Mouse (Mus musculus) retina, adult 2 months (tissue): ENCODE data around the gene Gm10392.

Experiments
- DNase-seq: peaks from one replicate; pipeline ENCODE4 v3.0.0-alpha.2; 2012; ENCODE audit warnings: low read depth, low spot score

The Gm10392 gene

GRCm38 (mm10) chr11:77492311-77492871 lies 26.6 kb downstream of the Gm10392 start:
- DNase-seq = no peak

GRCm38 (mm10) chr11:77491502-77492291 lies 27.3 kb downstream of the Gm10392 start:
- no peak for DNase-seq

GRCm38 (mm10) chr11:77491123-77491501 lies 27.9 kb downstream of the Gm10392 start:
- DNase-seq = peak; percentile 65

GRCm38 (mm10) chr11:77490451-77490850 lies 28.5 kb downstream of the Gm10392 start:
- no peak for DNase-seq

- peak; percentile 57 for DNase-seq
Measured at GRCm38 (mm10) chr11:77489591-77490235, 29.3 kb downstream of the Gm10392 start, which contains the start of gene Ankrd13b. Gene Ankrd13b, minus strand, starts transcription at chr11:77489678.

GRCm38 (mm10) chr11:77488771-77489581 lies 30.0 kb downstream of the Gm10392 start:
- no peak for DNase-seq

GRCm38 (mm10) chr11:77486798-77487197 lies 32.2 kb downstream of the Gm10392 start:
- DNase-seq = no peak

GRCm38 (mm10) chr11:77485229-77485628 lies 33.8 kb downstream of the Gm10392 start:
- no peak for DNase-seq

- no peak for DNase-seq
Measured at GRCm38 (mm10) chr11:77483510-77484255, 35.3 kb downstream of the Gm10392 start.

GRCm38 (mm10) chr11:77483043-77483442 lies 36.0 kb downstream of the Gm10392 start:
- DNase-seq = no peak

GRCm38 (mm10) chr11:77476895-77477294 lies 42.1 kb downstream of the Gm10392 start:
- DNase-seq = no peak

GRCm38 (mm10) chr11:77476216-77476615 lies 42.8 kb downstream of the Gm10392 start:
- no peak for DNase-seq

GRCm38 (mm10) chr11:77472775-77473174 lies 46.2 kb downstream of the Gm10392 start:
- no peak for DNase-seq

- no peak for DNase-seq
Measured at GRCm38 (mm10) chr11:77471407-77471806, 47.6 kb downstream of the Gm10392 start.

GRCm38 (mm10) chr11:77468397-77468796 lies 50.6 kb downstream of the Gm10392 start:
- DNase-seq = no peak

GRCm38 (mm10) chr11:77467784-77468183 lies 51.2 kb downstream of the Gm10392 start:
- DNase-seq = no peak

GRCm38 (mm10) chr11:77467157-77467556 lies 51.8 kb downstream of the Gm10392 start:
- DNase-seq = no peak
